Mouse (Mus musculus) heart, embryonic 15.5 days (tissue): ENCODE measurements around the gene Olfr1013. TPM values are rescaled to one million over a fixed set of nuclear protein-coding genes. Genes with fewer than 3 reads are reported as not detected.

Experiments
- ATAC-seq: fragments of 200-750 bp; cut with Nextera tagmentation; replicated peaks from 2 replicates; pipeline ENCODE4 v1.8.0; 2017; ENCODE audit warnings: low read depth, moderate TSS enrichment; ENCODE audit not compliant: insufficient number of reproducible peaks, insufficient read depth, low FRiP score
- H3K27ac ChIP-seq: fragments of 300-500 bp; sonication (generic); 2 replicates; pipeline ENCODE4 v1.5.1; 2015; ENCODE audit warnings: mild to moderate bottlenecking, inconsistent platforms
- H3K27me3 ChIP-seq: fragments of 300-500 bp; sonication (generic); 2 replicates; pipeline ENCODE4 v1.6.1; 2015; ENCODE audit warnings: inconsistent platforms
- H3K36me3 ChIP-seq: fragments of 300-500 bp; sonication (generic); 2 replicates; pipeline ENCODE4 v1.6.1; 2015; ENCODE audit warnings: mild to moderate bottlenecking, inconsistent platforms
- H3K4me1 ChIP-seq: fragments of 300-500 bp; sonication (generic); replicated peaks from 2 replicates; pipeline ENCODE4 v1.6.1; 2015; ENCODE audit warnings: inconsistent platforms
- H3K4me2 ChIP-seq: fragments of 300-500 bp; sonication (generic); 2 replicates; pipeline ENCODE4 v1.6.1; 2015; ENCODE audit warnings: inconsistent platforms, mild to moderate bottlenecking, moderate library complexity
- H3K4me3 ChIP-seq: fragments of 300-500 bp; sonication (generic); 2 replicates; pipeline ENCODE4 v1.5.1; 2015; ENCODE audit warnings: mild to moderate bottlenecking, inconsistent platforms
- H3K9ac ChIP-seq: fragments of 300-500 bp; sonication (generic); 2 replicates; pipeline ENCODE4 v1.6.1; 2015; ENCODE audit warnings: mild to moderate bottlenecking, inconsistent platforms
- H3K9me3 ChIP-seq: fragments of 300-500 bp; sonication (generic); replicated peaks from 2 replicates; pipeline ENCODE4 v1.6.1; 2016; ENCODE audit warnings: inconsistent platforms
- WGBS: fragments of 180-500 bp; shearing (Covaris S2); methylation state at CpG from one replicate; pipeline ENCODE4 v1.1.7; 2015; ENCODE audit warnings: mixed read lengths; 5-methylcytosine and 5-hydroxymethylcytosine counted together
- polyA plus RNA-seq: library from polyadenylated mRNA; unstranded; fragments of >200 nt; fragmentation: Nextera tagmentation; extraction: Ambion mirVana; gene quantifications from 2 replicates; pipeline ENCODE4 v1.2.1, GENCODE M21; 2015

Olfr1013 gene
- not detected in 2 replicates for polyA plus RNA-seq

GRCm38 (mm10) chr2:85766798-85767197, at the start of gene Olfr1013:
Gene Olfr1013 (plus strand): TSS chr2:85767098.
- H3K9me3 ChIP-seq, result no peaks in the 10 kb centered on the region
- no peak within 1 kb of the TSS for H3K4me3 ChIP-seq
- no peaks in the 10 kb centered on the region for H3K27me3 ChIP-seq
- no peak within 1 kb of the TSS for H3K27ac ChIP-seq
- H3K36me3 ChIP-seq, result no peaks in the 10 kb centered on the region
- no peak for ATAC-seq
- H3K9ac ChIP-seq, result no peak within 1 kb of the TSS
- no peaks in the 10 kb centered on the region for H3K4me1 ChIP-seq
- H3K4me2 ChIP-seq, result no peak within 1 kb of the TSS

- 13% methylated on average over 3 of the region's 3 CpGs for WGBS
- ATAC-seq, result no peak
- no peak overlapping the region for H3K4me3 ChIP-seq
- H3K9me3 ChIP-seq, result no peaks in the 10 kb centered on the region
- no peak overlapping the region for H3K4me2 ChIP-seq
- H3K36me3 ChIP-seq, result no peaks in the 10 kb centered on the region
- H3K9ac ChIP-seq, result no peak overlapping the region
- no peak overlapping the region for H3K27ac ChIP-seq
- H3K4me1 ChIP-seq, result no peaks in the 10 kb centered on the region
- H3K27me3 ChIP-seq, result no peaks in the 10 kb centered on the region
Observed at GRCm38 (mm10) chr2:85725793-85726192, 41.1 kb upstream of the Olfr1013 start.

GRCm38 (mm10) chr2:85753822-85754221, 13.1 kb upstream of the Olfr1013 start:
- Histone ChIP-seq H3K4me2 (no peak overlapping the region), H3K9ac (no peak overlapping the region), H3K4me1 (no peaks in the 10 kb centered on the region), H3K27me3 (no peaks in the 10 kb centered on the region), H3K27ac (no peak overlapping the region), H3K36me3 (no peaks in the 10 kb centered on the region), H3K9me3 (no peaks in the 10 kb centered on the region), H3K4me3 (no peak overlapping the region)
- no peak for ATAC-seq
- WGBS, result 78% methylated on average over 4 of the region's 4 CpGs

GRCm38 (mm10) chr2:85762666-85763065, 4.2 kb upstream of the Olfr1013 start, which contains the start of gene Olfr1012:
Gene Olfr1012 (minus strand): TSS chr2:85762766.
- Histone ChIP-seq H3K4me2 (no peak within 1 kb of the TSS), H3K27me3 (no peaks in the 10 kb centered on the region), H3K4me1 (no peaks in the 10 kb centered on the region), H3K9me3 (no peaks in the 10 kb centered on the region), H3K36me3 (no peaks in the 10 kb centered on the region), H3K9ac (no peak within 1 kb of the TSS), H3K27ac (no peak within 1 kb of the TSS), H3K4me3 (no peak within 1 kb of the TSS)
- ATAC-seq, result no peak
- 48% methylated on average over 1 of the region's 1 CpGs for WGBS

- ATAC-seq, result no peak
- Histone ChIP-seq H3K4me3 (no peak within 1 kb of the TSS), H3K36me3 (no peaks in the 10 kb centered on the region), H3K27ac (no peak within 1 kb of the TSS), H3K4me2 (no peak within 1 kb of the TSS), H3K9ac (no peak within 1 kb of the TSS), H3K27me3 (no peaks in the 10 kb centered on the region), H3K9me3 (no peaks in the 10 kb centered on the region), H3K4me1 (no peaks in the 10 kb centered on the region)
Observed at GRCm38 (mm10) chr2:85772413-85772812, 5.5 kb downstream of the Olfr1013 start, which contains the start of gene Olfr1014. Gene Olfr1014 (plus strand): TSS chr2:85772713.

- H3K4me3 ChIP-seq, result no peak within 1 kb of the TSS
- no peak for ATAC-seq
- H3K36me3 ChIP-seq, result no peaks in the 10 kb centered on the region
- H3K27me3 ChIP-seq, result no peaks in the 10 kb centered on the region
- H3K9me3 ChIP-seq, result no peaks in the 10 kb centered on the region
- no peak within 1 kb of the TSS for H3K27ac ChIP-seq
- H3K9ac ChIP-seq, result no peak within 1 kb of the TSS
- no peaks in the 10 kb centered on the region for H3K4me1 ChIP-seq
- no peak within 1 kb of the TSS for H3K4me2 ChIP-seq
Observed at GRCm38 (mm10) chr2:85781717-85782116, 14.8 kb downstream of the Olfr1013 start, which contains the start of gene Olfr1015. Gene Olfr1015 (plus strand): TSS chr2:85782017.

- no peak for ATAC-seq
- 53% methylated on average over 2 of the region's 2 CpGs for WGBS
- no peaks in the 10 kb centered on the region for H3K36me3 ChIP-seq
Observed at GRCm38 (mm10) chr2:85792331-85792730, 25.4 kb downstream of the Olfr1013 start.

GRCm38 (mm10) chr2:85802444-85802843, 35.5 kb downstream of the Olfr1013 start, which contains the start of gene Olfr1016:
Gene Olfr1016 (minus strand): TSS chr2:85802544.
- Histone ChIP-seq H3K27ac (no peak within 1 kb of the TSS), H3K36me3 (no peaks in the 10 kb centered on the region), H3K9ac (no peak within 1 kb of the TSS), H3K4me2 (no peak within 1 kb of the TSS), H3K4me3 (no peak within 1 kb of the TSS), H3K4me1 (no peaks in the 10 kb centered on the region), H3K9me3 (no peaks in the 10 kb centered on the region), H3K27me3 (no peaks in the 10 kb centered on the region)
- WGBS, result 84% methylated on average over 2 of the region's 2 CpGs
- ATAC-seq, result no peak

More at GRCm38 (mm10) chr2:85792331-85792730, 25.4 kb downstream of the Olfr1013 start:
- Histone ChIP-seq H3K4me2 (no peak overlapping the region), H3K27me3 (no peaks in the 10 kb centered on the region), H3K4me3 (no peak overlapping the region), H3K9ac (no peak overlapping the region), H3K4me1 (no peaks in the 10 kb centered on the region), H3K27ac (no peak overlapping the region), H3K9me3 (no peaks in the 10 kb centered on the region)

- Histone ChIP-seq H3K27me3 (no peaks in the 10 kb centered on the region), H3K4me3 (no peak overlapping the region), H3K4me1 (no peaks in the 10 kb centered on the region), H3K36me3 (no peaks in the 10 kb centered on the region), H3K4me2 (no peak overlapping the region), H3K9ac (no peak overlapping the region), H3K27ac (no peak overlapping the region), H3K9me3 (no peaks in the 10 kb centered on the region)
- no peak for ATAC-seq
- 65% methylated on average over 4 of the region's 4 CpGs for WGBS
Observed at GRCm38 (mm10) chr2:85804501-85804900, 37.6 kb downstream of the Olfr1013 start.

- H3K4me2 ChIP-seq, result no peak within 1 kb of the TSS
- no peaks in the 10 kb centered on the region for H3K9me3 ChIP-seq
- no peak within 1 kb of the TSS for H3K27ac ChIP-seq
- no peaks in the 10 kb centered on the region for H3K36me3 ChIP-seq
- no peaks in the 10 kb centered on the region for H3K4me1 ChIP-seq
- ATAC-seq, result no peak
- no peaks in the 10 kb centered on the region for H3K27me3 ChIP-seq
- no peak within 1 kb of the TSS for H3K9ac ChIP-seq
- no peak within 1 kb of the TSS for H3K4me3 ChIP-seq
Observed at GRCm38 (mm10) chr2:85818179-85818578, 51.3 kb downstream of the Olfr1013 start, which contains the start of gene Olfr1018. Gene Olfr1018 (plus strand): TSS chr2:85818479.
